Mouse (Mus musculus): ENCODE measurements around the gene Tomm7.

GRCm38 (mm10) chr5:23816681-23817080, 27.3 kb downstream of the Tomm7 start:
- TF ChIP-seq CTCF (IDR thresholded peaks at IDR 0.05; ENCODE audit: control insufficient read depth, insufficient read depth, low read length) (no peak), POLR2A (IDR thresholded peaks at IDR 0.05; ENCODE audit: borderline replicate concordance, control insufficient read depth, low read depth, low read length) (no peak)
